Mouse (Mus musculus) kidney, embryonic 15.5 days (tissue): ENCODE results near the gene Naif1. TPM values are rescaled to one million over a fixed set of nuclear protein-coding genes. Genes with fewer than 3 reads are reported as not detected.
A peak's percentile ranks its signal among the peaks of the same experiment; 100 is the strongest.

ENCODE experiments used
- ATAC-seq: fragments of 200-750 bp; cut with Nextera tagmentation; replicated peaks from 2 replicates; pipeline ENCODE4 v1.8.0; 2017; ENCODE audit warnings: moderate TSS enrichment; ENCODE audit not compliant: low FRiP score
- H3K27ac ChIP-seq: fragments of 300-500 bp; sonication (generic); 2 replicates; pipeline ENCODE4 v1.5.1; 2015; ENCODE audit warnings: mild to moderate bottlenecking, inconsistent platforms
- H3K27me3 ChIP-seq: fragments of 300-500 bp; sonication (generic); 2 replicates; pipeline ENCODE4 v1.6.1; 2015; ENCODE audit warnings: inconsistent platforms
- H3K36me3 ChIP-seq: fragments of 300-500 bp; sonication (generic); 2 replicates; pipeline ENCODE4 v1.6.1; 2015; ENCODE audit warnings: inconsistent platforms
- H3K4me1 ChIP-seq: fragments of 300-500 bp; sonication (generic); 2 replicates; pipeline ENCODE4 v1.6.1; 2015; ENCODE audit warnings: inconsistent platforms
- H3K4me2 ChIP-seq: fragments of 300-500 bp; sonication (generic); 2 replicates; pipeline ENCODE4 v1.6.1; 2015; ENCODE audit warnings: moderate library complexity, mild to moderate bottlenecking, inconsistent platforms
- H3K4me3 ChIP-seq: fragments of 300-500 bp; sonication (generic); replicated peaks from 2 replicates; pipeline ENCODE4 v1.5.1; 2015; ENCODE audit warnings: mild to moderate bottlenecking, inconsistent platforms
- H3K9ac ChIP-seq: fragments of 300-500 bp; sonication (generic); 2 replicates; pipeline ENCODE4 v1.6.1; 2015; ENCODE audit warnings: mild to moderate bottlenecking, inconsistent platforms
- H3K9me3 ChIP-seq: fragments of 300-500 bp; sonication (generic); replicated peaks from 2 replicates; pipeline ENCODE4 v1.6.1; 2016; ENCODE audit warnings: inconsistent platforms
- WGBS: fragments of 180-500 bp; shearing (Covaris S2); methylation state at CpG from one replicate; pipeline ENCODE4 v1.1.7; 2015; ENCODE audit warnings: mixed read lengths; 5-methylcytosine and 5-hydroxymethylcytosine counted together
- polyA plus RNA-seq: library from polyadenylated mRNA; unstranded; fragments of >200 nt; fragmentation: Nextera tagmentation; extraction: Ambion mirVana; gene quantifications from 2 replicates; pipeline ENCODE4 v1.2.1, GENCODE M21; 2015

Gene Naif1
- polyA plus RNA-seq, 1 experiment from 2014 or later = 6.8 TPM

DNA sequence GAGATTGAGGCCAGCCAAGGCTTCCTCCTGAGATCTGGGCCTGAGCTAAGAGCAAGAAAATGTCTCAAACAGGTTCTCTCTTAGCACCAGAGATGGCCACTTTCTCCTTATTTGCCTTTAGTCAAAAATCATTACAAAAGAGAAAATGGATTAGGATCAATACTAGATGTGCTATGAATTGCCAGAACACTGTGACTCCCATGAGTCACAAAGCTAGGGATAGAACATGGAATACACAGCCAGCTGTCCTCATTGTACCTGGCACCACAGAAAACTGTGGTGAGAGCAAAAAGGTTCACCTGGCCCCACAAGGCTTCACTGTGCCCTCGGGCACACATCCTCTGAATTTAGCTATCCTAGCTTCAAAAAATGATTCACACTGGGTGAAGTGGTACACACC is 1.8 kb upstream of the Naif1 start:
- Histone ChIP-seq H3K36me3 (peaks cover 15% of the 10 kb centered on the region), H3K27ac (0 out of 2 replicates have a peak overlapping the region, but pooled peaks have one; percentile 2), H3K4me3 (no peak overlapping the region), H3K27me3 (no peaks in the 10 kb centered on the region), H3K4me1 (peaks cover 44% of the 10 kb centered on the region), H3K9me3 (no peaks in the 10 kb centered on the region), H3K9ac (no peak overlapping the region), H3K4me2 (no peak overlapping the region)
- WGBS = 81% methylated on average over 1 of the region's 1 CpGs
- no peak for ATAC-seq

GRCm38 (mm10) chr2:32450881-32451844 is 906 bp downstream of the Naif1 start, which contains the start of gene Slc25a25:
Gene Slc25a25 (minus strand): TSS chr2:32451445.
- peak within 1 kb of the TSS; percentile 91 for H3K4me2 ChIP-seq
- H3K4me1 ChIP-seq = peaks cover 54% of the 10 kb centered on the region
- peak; percentile 92 for ATAC-seq
- H3K4me3 ChIP-seq = peak within 1 kb of the TSS; percentile 85
- WGBS = under 1% methylated on average over 94 of the region's 103 CpGs
- H3K9me3 ChIP-seq = no peaks in the 10 kb centered on the region
- H3K27ac ChIP-seq = peak within 1 kb of the TSS; percentile 99
- peak within 1 kb of the TSS; percentile 76 for H3K9ac ChIP-seq
- H3K27me3 ChIP-seq = no peaks in the 10 kb centered on the region
- peaks cover 13% of the 10 kb centered on the region for H3K36me3 ChIP-seq

DNA sequence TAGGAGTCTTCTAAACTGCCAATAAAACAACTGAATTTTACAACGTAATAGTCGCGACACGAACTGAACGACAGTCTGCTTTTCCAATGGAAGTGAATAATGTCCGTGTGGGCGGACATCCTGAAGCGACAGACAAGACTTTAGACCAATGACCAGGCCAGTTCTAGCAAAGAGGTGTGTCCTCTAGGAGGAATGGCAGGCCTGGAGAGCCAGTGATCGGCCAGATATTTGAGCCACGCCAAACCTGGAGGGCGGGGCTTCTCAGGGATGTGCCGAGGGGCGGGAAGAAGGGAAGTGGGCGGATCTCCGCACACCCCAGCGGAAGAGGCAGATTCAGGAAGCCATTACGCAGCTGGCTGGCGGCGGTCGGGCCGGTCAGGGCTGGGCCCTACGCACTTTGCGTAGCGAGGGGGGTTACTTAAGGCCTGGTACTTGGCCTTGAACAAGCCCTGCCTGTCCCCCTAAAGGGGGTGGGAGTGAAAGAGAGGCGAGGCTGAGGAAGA is 1.7 kb downstream of the Naif1 start:
- 0% methylated on average over 25 of the region's 25 CpGs for WGBS
- no peaks in the 10 kb centered on the region for H3K27me3 ChIP-seq
- H3K9ac ChIP-seq = peak overlapping the region; percentile 46; the same call in 1 of the 2 replicates
- H3K9me3 ChIP-seq = no peaks in the 10 kb centered on the region
- ATAC-seq = peak; percentile 96
- peak overlapping the region; percentile 85 for H3K4me3 ChIP-seq
- H3K27ac ChIP-seq = peak overlapping the region; percentile 99
- H3K4me2 ChIP-seq = peak overlapping the region; percentile 91
- H3K4me1 ChIP-seq = peaks cover 50% of the 10 kb centered on the region
- peaks cover 18% of the 10 kb centered on the region for H3K36me3 ChIP-seq

- WGBS = 95% methylated on average over 16 of the region's 16 CpGs
- peaks cover 45% of the 10 kb centered on the region for H3K4me1 ChIP-seq
- peak overlapping the region; percentile 91 for H3K4me2 ChIP-seq
- H3K4me3 ChIP-seq = peak overlapping the region; percentile 85
- H3K9me3 ChIP-seq = no peaks in the 10 kb centered on the region
- no peaks in the 10 kb centered on the region for H3K27me3 ChIP-seq
- no peak overlapping the region for H3K9ac ChIP-seq
- ATAC-seq = no peak
- H3K27ac ChIP-seq = peak overlapping the region; percentile 74
- H3K36me3 ChIP-seq = peaks cover 18% of the 10 kb centered on the region
These were observed 2.2 kb downstream of the Naif1 start for GRCm38 (mm10) chr2:32452441-32452971.

DNA sequence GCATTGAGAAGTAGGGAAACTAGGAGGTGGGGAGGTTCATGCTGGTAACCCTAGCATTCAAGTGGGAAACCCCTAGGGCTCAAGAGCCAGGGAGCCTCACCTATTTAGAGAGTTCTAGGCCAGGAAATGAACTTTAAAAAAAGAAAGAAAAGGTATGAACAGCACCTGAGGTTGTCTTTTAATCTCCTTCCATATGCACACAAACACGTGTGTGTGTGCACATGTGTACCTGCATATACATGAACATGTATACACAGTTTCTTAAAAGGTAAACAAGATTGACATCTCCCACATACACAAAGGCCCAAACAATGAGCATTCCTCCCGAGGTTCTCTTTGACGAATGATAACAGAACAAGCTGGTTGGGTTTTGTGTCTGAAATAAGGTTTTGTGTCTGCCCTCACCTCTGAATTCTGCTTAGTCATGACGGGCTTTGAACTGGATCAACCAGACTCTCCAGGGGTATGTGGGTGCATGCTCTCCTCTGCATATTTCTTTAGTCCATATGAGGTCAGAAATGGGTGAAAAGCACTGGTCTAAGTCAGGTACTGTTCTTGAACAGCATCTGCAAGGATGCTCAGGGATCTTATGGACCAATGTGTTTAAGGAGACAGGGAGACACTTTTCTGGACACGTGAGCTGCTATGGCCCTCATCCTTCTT is 3.5 kb downstream of the Naif1 start:
- Histone ChIP-seq H3K9ac (no peak overlapping the region), H3K27me3 (no peaks in the 10 kb centered on the region), H3K4me2 (no peak overlapping the region), H3K27ac (no peak overlapping the region), H3K4me3 (no peak overlapping the region), H3K4me1 (peaks cover 36% of the 10 kb centered on the region), H3K36me3 (peaks cover 18% of the 10 kb centered on the region), H3K9me3 (no peaks in the 10 kb centered on the region)
- ATAC-seq = no peak
- 84% methylated on average over 5 of the region's 5 CpGs for whole genome bisulfite sequencing

DNA sequence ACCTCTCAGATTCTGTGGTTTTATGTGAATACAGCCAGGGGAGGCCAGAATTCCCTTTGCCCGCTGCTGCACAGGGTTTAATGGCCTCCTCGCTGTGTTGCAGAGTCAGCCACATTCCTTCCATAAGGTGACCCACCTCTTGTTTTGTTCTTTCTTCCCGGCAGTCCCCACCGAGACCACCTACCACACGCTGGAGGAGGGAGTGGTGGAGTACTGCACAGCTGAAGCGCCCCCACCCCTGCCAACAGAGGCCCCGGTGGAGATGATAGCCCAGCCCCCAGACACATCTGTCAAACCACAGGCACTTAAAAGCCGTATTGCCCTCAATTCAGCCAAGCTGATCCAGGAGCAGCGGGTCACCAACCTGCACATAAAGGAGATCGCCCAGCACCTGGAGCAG is 4.4 kb downstream of the Naif1 start:
- H3K4me2 ChIP-seq = no peak overlapping the region
- ATAC-seq = no peak
- 64% methylated on average over 10 of the region's 10 CpGs for WGBS
- peaks cover 18% of the 10 kb centered on the region for H3K36me3 ChIP-seq
- H3K27ac ChIP-seq = no peak overlapping the region
- H3K9me3 ChIP-seq = no peaks in the 10 kb centered on the region
- no peaks in the 10 kb centered on the region for H3K27me3 ChIP-seq
- H3K4me3 ChIP-seq = no peak overlapping the region
- peaks cover 36% of the 10 kb centered on the region for H3K4me1 ChIP-seq
- no peak overlapping the region for H3K9ac ChIP-seq

- Histone ChIP-seq H3K27ac (no peak overlapping the region), H3K9ac (no peak overlapping the region), H3K4me3 (no peak overlapping the region), H3K4me2 (no peak overlapping the region), H3K27me3 (no peaks in the 10 kb centered on the region), H3K9me3 (no peaks in the 10 kb centered on the region), H3K4me1 (peaks cover 33% of the 10 kb centered on the region), H3K36me3 (peaks cover 18% of the 10 kb centered on the region)
- WGBS = 89% methylated on average over 8 of the region's 8 CpGs
- no peak for ATAC-seq
These were observed 4.8 kb downstream of the Naif1 start for GRCm38 (mm10) chr2:32455101-32455500.

- WGBS = 82% methylated on average over 2 of the region's 2 CpGs
- H3K4me3 ChIP-seq = no peak overlapping the region
- no peaks in the 10 kb centered on the region for H3K27me3 ChIP-seq
- ATAC-seq = no peak
- peaks cover 11% of the 10 kb centered on the region for H3K4me1 ChIP-seq
- no peaks in the 10 kb centered on the region for H3K9me3 ChIP-seq
- no peak overlapping the region for H3K9ac ChIP-seq
- H3K4me2 ChIP-seq = no peak overlapping the region
- H3K27ac ChIP-seq = no peak overlapping the region
- H3K36me3 ChIP-seq = peaks cover 18% of the 10 kb centered on the region
These were observed 8.0 kb downstream of the Naif1 start for GRCm38 (mm10) chr2:32458300-32458699.

DNA sequence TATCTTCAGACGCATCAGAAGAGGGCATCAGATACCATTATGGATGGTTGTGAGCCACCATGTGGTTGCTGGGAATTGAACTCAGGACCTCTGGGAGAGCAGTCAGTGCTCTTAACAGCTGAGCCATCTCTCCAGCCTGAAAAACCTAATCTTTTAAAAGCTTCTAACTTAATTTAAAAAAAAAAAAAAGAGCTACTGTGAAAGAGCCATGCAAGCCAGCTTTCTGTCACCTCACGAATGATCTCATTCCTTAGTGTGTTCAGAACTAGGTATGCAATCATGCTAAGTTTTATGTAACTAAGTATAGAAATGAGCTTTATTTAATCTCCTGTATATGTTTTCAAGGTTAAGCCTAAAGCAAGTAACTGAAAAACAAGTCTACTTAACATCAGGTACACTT is 9.4 kb downstream of the Naif1 start:
- Histone ChIP-seq H3K4me3 (no peak overlapping the region), H3K9me3 (no peaks in the 10 kb centered on the region), H3K36me3 (peaks cover 18% of the 10 kb centered on the region), H3K4me1 (0 out of 2 replicates have a peak, but pooled peaks cover 3% of the 10 kb centered on the region), H3K27me3 (no peaks in the 10 kb centered on the region), H3K27ac (peak overlapping the region; percentile 32; the same call in 1 of the 2 replicates), H3K4me2 (no peak overlapping the region), H3K9ac (no peak overlapping the region)
- ATAC-seq = no peak
- 90% methylated on average over 2 of the region's 2 CpGs for WGBS

DNA sequence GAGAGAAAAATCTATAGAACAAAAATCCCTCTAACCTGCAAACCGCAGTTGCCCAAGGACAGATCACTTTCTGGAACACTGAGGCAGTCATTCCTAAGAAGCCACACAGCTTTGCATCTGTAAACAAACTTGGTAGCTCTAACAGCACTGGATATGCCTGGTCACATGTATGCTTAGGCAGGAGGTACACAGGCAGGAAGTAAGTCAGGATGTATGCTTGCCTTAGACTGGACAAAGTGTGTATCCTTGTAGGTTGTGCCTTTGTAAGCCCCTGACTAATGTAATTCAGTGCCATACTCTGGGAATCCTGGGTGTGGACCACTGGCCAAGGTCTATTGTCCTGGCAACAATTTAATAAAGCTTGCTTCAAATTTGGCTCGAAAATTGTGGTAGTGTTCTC is 13.5 kb downstream of the Naif1 start:
- WGBS = 78% methylated on average over 2 of the region's 2 CpGs
- Histone ChIP-seq H3K27me3 (no peaks in the 10 kb centered on the region), H3K4me3 (no peak overlapping the region), H3K9ac (no peak overlapping the region), H3K9me3 (no peaks in the 10 kb centered on the region), H3K36me3 (no peaks in the 10 kb centered on the region), H3K27ac (no peak overlapping the region), H3K4me1 (0 out of 2 replicates have a peak, but pooled peaks cover 5% of the 10 kb centered on the region), H3K4me2 (no peak overlapping the region)
- ATAC-seq = no peak

- Histone ChIP-seq H3K9me3 (no peaks in the 10 kb centered on the region), H3K4me1 (0 out of 2 replicates have a peak, but pooled peaks cover 5% of the 10 kb centered on the region), H3K4me3 (no peak overlapping the region), H3K27ac (no peak overlapping the region; the same call in 1 of the 2 replicates), H3K4me2 (no peak overlapping the region), H3K9ac (no peak overlapping the region), H3K36me3 (no peaks in the 10 kb centered on the region), H3K27me3 (no peaks in the 10 kb centered on the region)
- ATAC-seq = no peak
- 51% methylated on average over 6 of the region's 6 CpGs for whole genome bisulfite sequencing
These were observed 14.1 kb downstream of the Naif1 start for GRCm38 (mm10) chr2:32464212-32464891.
